Mouse (Mus musculus): Measurements from ENCODE around the gene Cyth1.

DNA sequence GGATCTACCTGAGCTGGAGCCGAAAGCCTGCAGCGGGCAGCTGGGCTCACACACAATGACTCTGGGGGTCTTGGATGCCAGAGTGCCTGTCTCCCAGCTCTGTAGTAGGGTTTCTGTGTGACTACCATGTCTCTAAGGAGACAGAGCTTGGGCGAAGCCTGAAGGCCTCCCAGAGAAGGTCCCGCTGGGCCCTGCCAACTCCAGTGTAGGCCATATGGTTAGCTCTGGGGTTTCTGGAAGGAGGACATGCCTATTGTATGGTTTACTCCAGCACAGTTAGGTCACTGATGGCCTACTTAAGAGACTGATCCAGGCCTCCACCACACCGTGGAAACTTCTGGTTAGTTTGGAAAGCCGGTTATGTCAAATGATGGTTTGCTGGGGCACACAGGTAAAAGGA, 110.0 kb downstream of the Cyth1 start:
- TF ChIP-seq EP300 (IDR thresholded peaks at IDR 0.05; ENCODE audit: insufficient read depth, low read depth, low read length) (no peak), POLR2A (IDR thresholded peaks at IDR 0.05; ENCODE audit: insufficient read depth, low read length) (no peak)

Data from ES-Bruce4 (cell line).